Mouse (Mus musculus) intestine, postnatal 0 days (tissue): ENCODE results near the gene Camta1. TPM values are rescaled to one million over a fixed set of nuclear protein-coding genes. Genes with fewer than 3 reads are reported as not detected.
A peak's percentile ranks its signal among the peaks of the same experiment; 100 is the strongest.

Source experiments
- ATAC-seq: fragments of 200-750 bp; cut with Nextera tagmentation; 2 replicates; pipeline ENCODE4 v1.8.0; 2017; ENCODE audit warnings: mild to moderate bottlenecking, moderate TSS enrichment, moderate library complexity
- H3K27ac ChIP-seq: fragments of 300-500 bp; sonication (generic); 2 replicates; pipeline ENCODE4 v1.5.1; 2014; ENCODE audit warnings: mild to moderate bottlenecking, low read depth, low read length, moderate library complexity
- H3K27me3 ChIP-seq: fragments of 300-500 bp; sonication (generic); replicated peaks from 2 replicates; pipeline ENCODE4 v1.6.1; 2014; ENCODE audit warnings: low read length, mixed read lengths; ENCODE audit not compliant: control insufficient read depth, insufficient read depth
- H3K36me3 ChIP-seq: fragments of 300-500 bp; sonication (generic); 2 replicates; pipeline ENCODE4 v1.6.1; 2014; ENCODE audit warnings: mild to moderate bottlenecking, moderate library complexity; ENCODE audit not compliant: control insufficient read depth, insufficient read depth
- H3K4me1 ChIP-seq: fragments of 300-500 bp; sonication (generic); replicated peaks from 2 replicates; pipeline ENCODE4 v1.6.1; 2014; ENCODE audit warnings: antibody characterized with exemption, low read length, mixed read lengths; ENCODE audit not compliant: control insufficient read depth, insufficient read depth
- H3K4me2 ChIP-seq: fragments of 300-500 bp; sonication (generic); replicated peaks from 2 replicates; pipeline ENCODE4 v1.6.1; 2014; ENCODE audit warnings: low read depth, mild to moderate bottlenecking, moderate library complexity
- H3K4me3 ChIP-seq: fragments of 300-500 bp; sonication (generic); 2 replicates; pipeline ENCODE4 v1.5.1; 2014; ENCODE audit warnings: low read depth, low read length
- H3K9ac ChIP-seq: fragments of 300-500 bp; sonication (generic); 2 replicates; pipeline ENCODE4 v1.6.1; 2014; ENCODE audit warnings: mild to moderate bottlenecking, low read depth, low read length
- H3K9me3 ChIP-seq: fragments of 300-500 bp; sonication (generic); 2 replicates; pipeline ENCODE4 v1.6.1; 2016; ENCODE audit warnings: mixed run types; ENCODE audit not compliant: control insufficient read depth
- CTCF ChIP-seq: sonication (generic); IDR thresholded peaks from 2 replicates; pipeline ENCODE4 v1.5.1; 2016; ENCODE audit warnings: low read depth, mild to moderate bottlenecking, control low read depth, antibody characterized with exemption, moderate library complexity
- WGBS: fragments of 180-500 bp; shearing (Covaris S2); extraction: QIAGEN DNeasy Blood & Tissue Kit; methylation state at CpG from one replicate; pipeline ENCODE4 v1.1.7; 2014; 5-methylcytosine and 5-hydroxymethylcytosine counted together
- polyA plus RNA-seq: library from polyadenylated mRNA; unstranded; fragments of >200 nt; fragmentation: Nextera tagmentation; extraction: Ambion mirVana; gene quantifications from 2 replicates; pipeline ENCODE4 v1.2.1, GENCODE M21; 2015

Camta1 gene
- polyA plus RNA-seq, 1 experiment from 2014 or later = 54.1 TPM

- Histone ChIP-seq H3K9ac (no peak overlapping the region), H3K27ac (no peak overlapping the region), H3K36me3 (no peaks in the 10 kb centered on the region), H3K27me3 (no peaks in the 10 kb centered on the region), H3K9me3 (no peaks in the 10 kb centered on the region), H3K4me2 (no peak overlapping the region), H3K4me3 (no peak overlapping the region), H3K4me1 (no peaks in the 10 kb centered on the region)
- 71% methylated on average over 4 of the region's 4 CpGs for WGBS
- ATAC-seq = no peak
- TF ChIP-seq CTCF = no peak
Measured at GRCm38 (mm10) chr4:151655227-151655626, 206.4 kb downstream of the Camta1 start.

DNA sequence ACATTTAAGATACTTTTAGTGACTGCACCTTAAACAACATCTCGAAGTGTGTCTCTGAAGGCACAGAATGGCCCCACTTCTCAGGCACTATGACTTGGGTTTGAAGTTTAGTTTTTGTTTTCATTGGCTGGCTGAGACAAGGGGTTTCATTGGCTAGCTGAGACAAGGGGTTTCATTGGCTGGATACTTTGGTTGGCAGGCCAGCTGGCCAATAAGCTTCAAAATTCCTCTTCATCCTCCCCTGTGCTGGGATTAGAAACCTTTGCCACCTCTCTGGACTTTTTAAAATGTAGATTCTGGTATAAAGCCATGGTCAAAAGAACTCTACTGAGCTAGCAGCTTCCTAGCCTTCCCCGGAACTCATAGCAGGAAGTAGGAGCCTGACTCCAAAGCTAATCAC lies 219.3 kb downstream of the Camta1 start:
- H3K27ac ChIP-seq = no peak overlapping the region
- H3K36me3 ChIP-seq = no peaks in the 10 kb centered on the region
- no peak for ATAC-seq
- WGBS = 92% methylated on average over 2 of the region's 2 CpGs
- no peak for TF ChIP-seq CTCF
- H3K4me3 ChIP-seq = no peak overlapping the region
- H3K27me3 ChIP-seq = no peaks in the 10 kb centered on the region
- H3K4me2 ChIP-seq = no peak overlapping the region
- no peak overlapping the region for H3K9ac ChIP-seq
- H3K9me3 ChIP-seq = no peaks in the 10 kb centered on the region
- H3K4me1 ChIP-seq = no peaks in the 10 kb centered on the region

DNA sequence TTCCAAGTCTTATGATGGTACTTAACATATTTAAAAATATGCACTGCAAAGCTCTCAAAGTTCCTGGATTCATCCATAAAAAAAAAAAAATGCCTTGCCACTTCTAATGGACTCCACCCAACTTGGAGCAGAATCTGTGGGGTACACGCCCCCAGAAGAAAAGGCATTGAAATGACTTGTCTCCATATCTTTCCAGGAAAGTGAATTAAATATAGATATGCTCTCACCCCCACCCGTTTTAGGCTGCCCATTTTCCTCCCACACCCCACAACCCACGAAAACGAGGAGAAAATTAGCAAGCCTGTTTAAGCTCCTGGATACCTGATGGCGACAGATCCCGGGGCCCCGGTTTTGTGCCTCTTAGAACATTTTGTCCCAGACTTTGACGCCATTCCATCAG lies 220.7 kb downstream of the Camta1 start:
- TF ChIP-seq CTCF = no peak
- no peak overlapping the region for H3K9ac ChIP-seq
- H3K9me3 ChIP-seq = no peaks in the 10 kb centered on the region
- H3K4me1 ChIP-seq = no peaks in the 10 kb centered on the region
- no peak overlapping the region for H3K27ac ChIP-seq
- no peak overlapping the region for H3K4me2 ChIP-seq
- H3K4me3 ChIP-seq = no peak overlapping the region
- no peaks in the 10 kb centered on the region for H3K27me3 ChIP-seq
- 79% methylated on average over 8 of the region's 8 CpGs for WGBS
- H3K36me3 ChIP-seq = no peaks in the 10 kb centered on the region
- no peak for ATAC-seq

- peak; percentile 73 for TF ChIP-seq CTCF
Measured at GRCm38 (mm10) chr4:151638941-151639340, 222.7 kb downstream of the Camta1 start.

DNA sequence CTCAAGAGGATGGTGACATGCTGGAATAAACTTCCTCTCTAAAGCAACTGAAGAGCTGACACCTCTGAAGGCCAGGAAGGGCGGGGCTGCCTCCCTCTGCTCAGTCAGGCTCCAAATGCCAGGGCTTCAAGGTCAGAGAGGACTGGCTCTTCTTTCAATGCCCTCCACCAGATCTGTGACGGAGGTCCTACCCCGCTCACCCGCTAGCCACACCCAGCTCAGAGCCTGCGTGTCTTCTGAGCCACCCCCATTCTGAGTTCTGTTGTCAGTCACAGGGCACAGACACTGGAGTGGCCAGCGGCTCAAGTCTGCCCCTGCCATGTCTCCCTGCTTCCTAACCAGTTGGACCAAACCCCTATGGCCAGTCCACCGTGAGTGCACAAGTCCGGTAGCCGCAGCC lies 224.3 kb downstream of the Camta1 start:
- no peak overlapping the region for H3K9ac ChIP-seq
- no peaks in the 10 kb centered on the region for H3K27me3 ChIP-seq
- no peak for ATAC-seq
- H3K36me3 ChIP-seq = no peaks in the 10 kb centered on the region
- H3K4me2 ChIP-seq = no peak overlapping the region
- H3K4me3 ChIP-seq = no peak overlapping the region
- TF ChIP-seq CTCF = no peak
- no peaks in the 10 kb centered on the region for H3K4me1 ChIP-seq
- no peaks in the 10 kb centered on the region for H3K9me3 ChIP-seq
- no peak overlapping the region for H3K27ac ChIP-seq
- 49% methylated on average over 9 of the region's 9 CpGs for WGBS

More at GRCm38 (mm10) chr4:151638941-151639340, 222.7 kb downstream of the Camta1 start:
- no peaks in the 10 kb centered on the region for H3K27me3 ChIP-seq
- no peaks in the 10 kb centered on the region for H3K4me1 ChIP-seq
- H3K27ac ChIP-seq = no peak overlapping the region
- H3K36me3 ChIP-seq = no peaks in the 10 kb centered on the region
- WGBS = 13% methylated on average over 9 of the region's 9 CpGs
- no peak for ATAC-seq
- no peak overlapping the region for H3K4me3 ChIP-seq
- H3K9me3 ChIP-seq = no peaks in the 10 kb centered on the region
- no peak overlapping the region for H3K4me2 ChIP-seq
- no peak overlapping the region for H3K9ac ChIP-seq

GRCm38 (mm10) chr4:151634771-151635170 lies 226.9 kb downstream of the Camta1 start:
- H3K4me3 ChIP-seq = no peak overlapping the region
- H3K27me3 ChIP-seq = no peaks in the 10 kb centered on the region
- no peaks in the 10 kb centered on the region for H3K36me3 ChIP-seq
- H3K9me3 ChIP-seq = no peaks in the 10 kb centered on the region
- no peak for TF ChIP-seq CTCF
- no peaks in the 10 kb centered on the region for H3K4me1 ChIP-seq
- WGBS = 37% methylated on average over 6 of the region's 6 CpGs
- no peak overlapping the region for H3K27ac ChIP-seq
- no peak for ATAC-seq
- no peak overlapping the region for H3K9ac ChIP-seq
- no peak overlapping the region for H3K4me2 ChIP-seq

DNA sequence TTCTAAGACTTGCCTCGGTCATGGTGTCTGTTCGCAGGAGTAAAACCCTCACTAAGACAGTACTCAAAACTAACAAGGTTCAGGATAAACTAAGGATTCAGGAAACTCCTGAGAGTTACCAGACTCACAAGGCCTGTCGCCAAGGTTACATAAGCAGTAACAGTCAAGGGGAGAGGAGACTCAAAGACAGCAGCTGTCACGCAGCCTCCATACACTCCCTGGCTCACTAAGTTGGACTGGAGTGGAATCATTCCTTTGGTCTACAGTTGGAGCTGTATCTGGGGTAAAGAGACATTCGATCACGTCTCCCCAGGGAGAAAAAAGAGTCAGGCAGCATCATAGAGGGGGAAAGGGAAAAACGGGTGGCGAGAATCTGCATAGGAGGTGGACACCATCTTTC lies 227.9 kb downstream of the Camta1 start:
- Histone ChIP-seq H3K4me2 (no peak overlapping the region), H3K9ac (no peak overlapping the region), H3K4me1 (no peaks in the 10 kb centered on the region), H3K27ac (no peak overlapping the region), H3K4me3 (no peak overlapping the region), H3K27me3 (no peaks in the 10 kb centered on the region), H3K9me3 (no peaks in the 10 kb centered on the region), H3K36me3 (no peaks in the 10 kb centered on the region)
- WGBS = 82% methylated on average over 8 of the region's 8 CpGs
- no peak for ATAC-seq
- TF ChIP-seq CTCF = no peak
